Mouse (Mus musculus): ENCODE results near the gene Pakap.

The Pakap gene

DNA sequence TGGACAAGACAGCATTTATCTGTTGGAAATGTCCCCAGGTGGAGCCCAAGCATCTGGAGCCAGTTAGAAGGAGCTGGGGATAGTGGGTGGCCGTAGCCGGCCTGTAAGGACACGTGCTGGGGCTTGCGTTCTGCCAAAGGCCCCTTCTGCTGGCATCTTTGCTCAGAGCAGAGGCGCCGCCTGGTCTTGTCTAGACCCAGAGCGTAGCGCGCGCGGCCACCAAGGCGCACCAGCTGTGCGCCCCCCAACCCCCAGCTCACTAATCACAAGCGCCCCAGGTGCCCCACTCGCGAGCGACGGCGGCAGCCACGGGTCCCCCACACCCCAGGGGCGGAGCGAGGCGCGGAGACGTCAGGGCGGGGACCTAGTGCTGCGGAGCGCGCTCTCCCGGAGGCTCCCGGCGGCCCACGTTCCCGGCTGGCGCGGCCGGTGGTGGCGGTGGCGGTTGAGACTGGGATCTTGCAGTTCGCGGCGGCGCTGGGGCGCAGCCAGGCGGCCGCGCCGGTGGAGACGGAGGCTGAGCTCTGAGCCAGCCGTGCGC, at the start of gene Pakap:
Pakap (plus strand) TSS at position 514 of the 541 bp plus-strand sequence.
- peak; percentile 45 for DNase-seq (ENCODE audit: low spot score)

DNA sequence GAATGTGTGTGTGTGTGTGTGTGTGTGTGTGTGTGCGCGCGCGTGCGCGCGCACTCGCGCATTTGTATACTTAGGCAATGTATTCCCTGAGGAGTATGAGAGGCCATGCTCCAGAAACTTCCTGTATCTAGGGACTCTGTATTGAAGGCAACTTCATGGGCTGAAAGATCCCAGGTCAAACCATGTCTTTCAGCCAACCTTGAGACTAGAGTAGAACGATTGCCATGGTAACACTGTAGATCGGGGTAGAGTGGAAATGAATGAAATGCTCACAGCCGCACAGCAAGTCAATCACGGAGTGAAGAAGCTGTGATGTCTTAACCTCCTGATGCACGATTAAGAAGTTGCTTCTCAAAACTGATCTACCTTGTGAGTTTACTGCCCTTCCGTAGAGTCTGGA, 44.5 kb upstream of the Pakap start:
- DNase-seq (ENCODE audit: low spot score): no peak

DNA sequence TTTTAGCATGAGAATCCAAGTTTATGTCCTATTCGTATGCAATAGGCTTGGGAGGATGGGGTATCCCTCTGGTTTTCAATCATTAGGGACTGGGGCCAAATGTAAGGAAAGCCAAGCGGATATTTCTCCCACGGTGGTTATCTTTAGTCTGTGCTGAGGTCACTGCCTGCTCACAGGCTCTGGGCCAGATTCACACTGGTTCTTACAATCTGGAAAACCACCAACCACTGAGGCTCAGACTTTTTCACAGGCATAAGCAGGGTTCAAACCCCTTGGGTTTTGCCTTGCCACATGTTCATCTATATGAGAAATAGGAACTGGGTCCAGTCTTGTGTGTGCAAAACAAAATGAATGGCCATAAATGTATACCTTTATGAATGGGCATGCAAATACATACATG, 43.5 kb upstream of the Pakap start:
- DNase-seq (ENCODE audit: low spot score): no peak

DNA sequence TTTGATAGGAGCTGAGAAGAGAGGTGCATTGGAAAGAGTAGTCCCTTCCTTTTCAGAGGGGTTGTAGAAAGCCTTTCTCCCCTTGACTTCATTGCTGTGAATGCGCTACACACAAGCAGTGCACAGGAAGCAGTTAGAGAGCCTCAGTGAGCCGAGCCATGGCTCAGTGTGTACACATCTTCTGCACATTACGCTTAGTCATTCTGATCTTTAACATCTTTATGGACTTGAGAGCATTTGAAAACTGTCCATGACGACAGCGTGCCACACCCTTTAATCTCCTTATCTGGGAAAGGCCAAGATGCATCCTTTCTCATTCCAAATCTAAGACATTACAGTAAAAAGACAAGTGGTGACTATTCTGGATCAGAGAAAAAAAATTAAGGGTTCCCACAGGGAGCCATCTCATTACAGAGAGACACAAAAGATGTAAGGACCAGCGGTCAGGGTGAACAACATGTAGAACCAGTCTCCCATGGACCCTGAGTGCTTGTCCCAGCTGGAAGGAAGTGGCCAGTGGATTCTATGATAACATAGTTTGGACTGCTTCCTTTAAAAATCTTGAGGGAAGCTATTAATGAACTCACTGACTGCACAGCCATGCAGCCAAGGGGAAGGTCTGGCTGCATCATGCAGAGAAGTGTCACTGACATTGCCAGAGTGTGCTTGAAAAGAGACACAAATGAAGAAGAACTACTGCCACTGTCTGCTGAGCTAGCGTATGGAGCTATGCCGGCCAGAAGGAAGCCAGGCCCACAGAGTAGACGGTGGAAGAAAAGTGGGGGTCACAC, 42.6 kb upstream of the Pakap start:
- no peak for DNase-seq (ENCODE audit: low spot score)

DNA sequence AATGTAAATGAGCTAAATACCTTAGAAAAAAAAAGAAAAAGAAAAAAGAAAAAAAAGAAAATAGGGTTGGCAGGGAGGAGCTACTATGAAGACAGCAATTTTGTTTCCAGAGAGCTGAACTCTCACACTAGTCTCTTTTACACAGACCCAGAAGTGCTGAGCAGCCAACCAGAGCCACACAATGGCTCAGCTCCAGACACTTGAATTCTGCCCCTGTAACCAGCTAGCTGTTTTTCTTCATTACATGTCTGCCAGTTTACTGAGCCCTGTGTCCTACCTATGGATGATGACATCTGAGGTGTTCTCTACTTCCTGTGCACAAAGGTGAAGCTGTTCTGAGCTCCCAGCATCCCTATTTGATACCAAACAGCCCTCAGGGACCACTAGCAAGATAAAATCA, 39.7 kb upstream of the Pakap start:
- no peak for DNase-seq (ENCODE audit: low spot score)

DNA sequence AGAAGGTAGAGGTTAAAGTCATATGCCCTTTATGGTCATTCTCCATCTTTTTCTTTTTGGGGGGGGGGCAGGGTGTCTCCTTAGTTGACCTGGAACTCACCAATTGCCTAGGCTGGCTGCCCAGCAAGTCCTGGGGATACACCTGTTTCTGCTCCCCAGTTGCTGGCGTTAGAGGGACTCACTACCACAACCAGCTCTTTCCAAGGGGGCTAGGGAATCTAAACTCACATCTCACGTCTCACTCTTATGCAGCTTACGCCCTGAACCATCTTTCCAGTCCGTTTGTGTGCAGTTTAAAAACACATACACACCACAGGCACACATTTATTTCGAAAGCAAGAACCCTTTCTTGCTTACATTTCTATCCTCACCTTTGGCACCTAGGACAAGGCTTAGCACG, 34.3 kb upstream of the Pakap start:
- DNase-seq (ENCODE audit: low spot score): no peak

DNA sequence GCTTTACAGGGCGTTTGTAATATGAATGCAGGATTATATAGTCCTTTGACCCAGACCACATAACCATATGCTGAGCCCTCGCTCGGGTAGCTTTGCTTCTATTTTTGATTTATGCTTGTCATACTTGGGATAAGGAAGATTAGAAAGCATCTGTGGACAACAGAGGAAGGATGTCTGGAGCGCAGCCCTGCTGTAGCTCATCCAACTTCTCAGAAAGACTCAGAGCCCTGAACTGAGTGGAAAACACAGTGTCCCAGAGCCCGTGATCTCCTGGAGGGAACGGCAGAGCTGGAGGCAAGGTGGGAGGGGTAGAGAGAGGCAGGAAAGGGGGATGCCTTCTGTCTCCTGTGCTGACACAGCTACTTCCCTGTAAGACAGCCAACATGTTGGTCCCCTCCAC, 33.7 kb upstream of the Pakap start:
- no peak for DNase-seq (ENCODE audit: low spot score)

DNA sequence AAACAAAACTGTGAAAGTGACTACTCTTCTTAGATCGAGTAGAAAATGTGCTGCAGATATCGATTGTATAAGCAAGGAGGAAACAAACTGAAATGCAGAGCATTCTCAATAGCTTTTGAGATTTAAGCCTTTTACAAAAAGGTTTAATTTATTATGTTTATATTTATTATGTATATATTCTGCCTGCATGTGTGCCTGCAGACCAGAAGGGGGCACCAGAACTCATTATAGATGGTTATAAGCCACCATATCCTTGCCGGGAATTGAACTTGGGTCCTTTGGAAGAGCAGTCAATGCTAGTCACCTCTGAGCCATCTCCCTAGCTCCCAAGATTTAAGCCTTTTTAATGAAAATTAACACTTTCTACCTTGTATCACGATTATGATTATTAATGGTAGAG, 32.9 kb upstream of the Pakap start:
- no peak for DNase-seq (ENCODE audit: low spot score)

DNA sequence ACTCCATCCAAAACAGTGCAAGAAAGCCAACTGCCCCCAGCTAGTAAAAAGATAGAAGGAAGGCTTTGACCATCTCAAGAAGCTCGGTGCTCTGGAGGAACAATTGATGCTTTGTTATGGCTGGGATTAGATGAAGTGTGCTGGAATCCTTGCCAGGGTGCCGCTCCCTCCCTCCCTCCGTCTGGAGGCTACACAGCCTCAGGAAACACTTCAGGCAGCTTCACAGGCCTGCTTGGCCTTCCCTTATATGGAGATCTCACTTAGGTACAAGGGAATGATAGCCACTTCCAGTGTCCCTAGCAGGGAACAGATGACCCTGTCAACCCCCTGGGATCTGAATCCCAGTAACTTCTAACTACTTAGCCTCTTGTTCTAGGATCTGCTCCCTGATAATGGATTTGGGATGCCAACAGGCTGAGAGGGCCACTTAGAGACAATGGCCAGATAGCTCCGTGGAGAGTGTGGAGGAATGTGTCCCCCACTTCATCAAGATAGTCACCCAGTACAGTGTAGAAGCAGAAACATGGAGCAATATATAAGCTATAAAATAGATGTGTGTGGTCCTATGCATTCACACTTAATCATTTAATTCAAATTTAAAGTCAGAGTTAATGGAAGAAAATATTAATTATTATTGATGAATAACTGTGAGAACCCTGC, 29.8 kb upstream of the Pakap start:
- no peak for DNase-seq (ENCODE audit: low spot score)

DNA sequence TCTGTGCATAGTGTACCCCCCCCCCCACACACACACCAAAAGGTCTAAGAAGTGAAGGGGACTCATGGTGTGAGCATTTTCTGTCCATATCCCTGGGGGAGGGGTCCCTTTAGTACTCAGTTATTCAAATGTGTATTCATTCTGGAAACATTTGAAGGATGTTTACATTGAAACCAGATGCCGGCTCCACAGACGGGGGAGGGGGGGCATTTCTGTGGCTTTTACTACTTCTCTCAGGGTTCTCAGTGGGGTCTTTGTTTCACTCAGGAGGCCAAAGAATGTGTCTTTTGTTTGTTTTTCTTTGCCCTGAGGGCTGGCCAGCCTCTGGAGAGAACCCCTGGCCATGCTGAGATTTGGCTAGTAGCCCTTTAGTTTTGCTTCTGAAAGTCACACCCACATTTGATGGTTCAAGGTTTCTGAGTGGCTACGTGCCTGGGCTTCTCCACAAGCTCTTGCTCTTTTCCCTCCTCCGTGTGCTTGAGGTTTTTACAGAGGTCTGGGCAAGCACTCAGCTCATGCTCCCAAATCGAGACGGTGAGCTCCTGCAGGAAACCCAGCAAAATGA, 24.2 kb upstream of the Pakap start:
- DNase-seq (ENCODE audit: low spot score): no peak

DNA sequence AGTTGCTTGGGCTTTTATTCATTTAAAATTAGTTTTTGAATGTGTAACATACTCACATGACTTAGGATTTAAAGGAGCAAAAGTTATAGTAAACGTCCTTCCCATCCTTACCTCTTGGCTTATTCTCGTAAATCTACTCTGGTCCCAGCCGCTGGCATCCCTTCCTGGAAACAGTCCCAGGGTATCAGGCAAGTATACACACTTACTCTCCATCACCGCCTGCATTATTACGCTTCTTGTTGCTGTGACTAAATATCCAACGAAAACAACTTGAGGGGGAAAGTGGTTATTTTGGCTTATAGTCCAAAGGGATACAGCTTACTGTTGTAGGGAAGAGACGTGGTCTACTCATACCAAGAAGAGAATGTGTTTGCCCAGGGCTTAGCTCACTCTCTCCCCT, 20.2 kb upstream of the Pakap start:
- no peak for DNase-seq (ENCODE audit: low spot score)

DNA sequence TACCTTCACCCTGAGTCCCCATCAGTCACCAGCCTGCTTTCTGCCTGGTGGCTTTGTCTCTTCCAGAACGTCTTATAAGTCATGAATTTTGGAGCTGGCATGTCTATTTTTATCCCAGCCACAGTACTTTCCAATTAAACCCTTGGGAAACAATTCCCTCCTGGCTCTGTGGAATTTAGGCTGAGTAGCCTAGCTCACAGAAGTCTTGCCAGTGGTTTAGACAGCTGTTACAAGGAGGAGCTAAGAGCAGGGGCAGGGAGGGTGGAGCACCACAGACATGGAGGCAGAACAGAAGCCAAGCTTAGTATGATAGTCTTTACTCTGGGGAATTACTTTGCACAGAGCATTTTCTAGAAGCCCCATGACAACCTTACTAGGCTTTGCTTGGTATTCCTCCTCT, 17.8 kb upstream of the Pakap start:
- no peak for DNase-seq (ENCODE audit: low spot score)

DNA sequence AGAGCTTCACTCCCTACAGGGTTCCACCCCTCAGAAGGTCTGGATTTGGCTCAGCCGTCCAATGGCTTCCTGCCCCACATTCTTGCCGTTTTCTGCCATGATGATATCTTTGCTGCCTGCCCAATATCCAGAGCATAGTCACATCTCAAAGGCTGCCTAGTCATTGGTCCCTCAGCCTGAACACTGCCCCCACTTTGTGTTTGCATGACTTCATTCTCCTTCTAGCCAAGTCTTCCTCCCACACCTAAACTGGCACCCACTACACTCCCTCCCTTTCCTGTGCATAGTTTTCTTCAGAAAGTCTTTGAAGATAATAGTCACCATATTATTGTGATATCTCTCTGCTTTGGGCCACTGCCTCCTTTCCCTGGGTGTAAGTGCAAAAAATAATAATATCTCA, 10.9 kb upstream of the Pakap start:
- no peak for DNase-seq (ENCODE audit: low spot score)

DNA sequence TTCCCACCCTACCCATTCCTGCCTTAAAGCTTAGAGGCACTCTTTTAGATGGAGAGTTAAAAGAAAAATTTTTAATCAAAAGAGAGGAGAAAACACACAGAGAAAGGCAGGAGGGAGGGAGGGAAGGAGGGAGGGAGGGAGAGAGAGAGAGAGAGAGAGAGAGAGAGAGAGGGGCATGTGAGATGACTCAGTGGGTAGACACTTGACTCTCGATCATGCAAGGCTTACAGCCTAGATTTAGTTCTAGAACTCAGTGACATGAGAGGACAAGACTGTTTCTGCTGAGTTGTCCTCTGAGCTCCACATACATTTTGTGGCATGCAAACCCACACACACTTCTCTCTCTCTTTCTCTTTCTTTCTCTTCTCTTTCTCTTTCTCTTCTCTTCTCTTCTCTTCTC, 8.5 kb upstream of the Pakap start:
- no peak for DNase-seq (ENCODE audit: low spot score)

DNA sequence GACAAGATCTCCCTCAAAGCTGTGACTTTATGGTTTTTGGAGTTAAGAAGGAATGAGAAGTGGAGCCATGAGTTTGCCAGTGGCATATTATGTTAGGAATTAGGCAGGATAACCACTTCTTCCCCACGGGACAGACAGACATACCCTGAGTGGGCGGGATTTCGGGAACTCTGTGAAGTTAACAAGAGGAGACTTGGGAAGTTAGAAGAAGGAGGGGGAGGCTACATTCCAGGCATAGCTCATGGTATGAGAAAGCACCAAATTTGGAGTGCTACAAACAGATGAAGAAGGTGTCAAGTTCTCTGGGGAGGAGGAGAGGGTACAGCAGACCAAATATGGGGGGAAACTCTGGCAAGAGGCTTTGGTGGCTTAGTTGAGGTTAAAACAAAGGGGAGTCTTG, 8.0 kb upstream of the Pakap start:
- DNase-seq (ENCODE audit: low spot score): no peak

DNA sequence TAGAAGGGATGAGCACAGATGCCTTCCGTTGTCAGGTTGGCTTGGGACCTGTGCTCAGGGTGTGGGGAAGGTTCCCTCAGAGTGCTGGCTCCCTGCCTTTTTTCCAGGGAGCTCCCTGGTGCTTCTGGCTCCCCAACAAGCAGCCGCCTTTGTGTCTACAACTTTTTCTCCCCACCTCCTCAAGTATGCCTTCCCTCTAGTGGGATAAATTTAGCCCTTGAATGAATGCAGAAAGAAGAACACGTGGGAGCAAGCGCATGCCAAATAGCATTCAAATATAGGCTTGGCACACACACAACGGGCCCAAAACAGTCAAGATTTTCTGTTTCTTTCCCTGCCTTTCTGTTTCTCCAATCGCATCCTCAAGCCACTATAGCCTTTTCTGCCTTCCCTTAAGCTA, 6.9 kb upstream of the Pakap start:
- DNase-seq (ENCODE audit: low spot score): no peak

DNA sequence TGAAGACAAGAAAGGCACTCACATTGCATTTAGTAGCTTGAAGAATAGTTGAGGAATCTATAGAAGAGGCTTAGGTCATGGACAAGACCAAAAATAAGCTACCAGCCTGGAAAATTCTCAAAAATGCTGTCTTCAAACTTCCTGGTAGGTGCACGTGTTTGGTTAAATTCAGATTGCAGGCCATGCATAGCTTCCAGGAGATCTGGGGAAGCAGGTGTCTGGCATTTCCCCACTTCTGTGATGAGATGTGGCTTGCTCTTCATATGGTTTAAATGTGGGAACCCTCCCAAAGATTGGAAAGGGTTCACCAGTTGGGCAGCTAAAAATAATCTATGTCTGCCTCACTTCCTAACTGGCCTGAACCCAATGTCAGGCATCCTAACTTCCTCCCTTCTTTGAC, 2.7 kb upstream of the Pakap start:
- no peak for DNase-seq (ENCODE audit: low spot score)

DNA sequence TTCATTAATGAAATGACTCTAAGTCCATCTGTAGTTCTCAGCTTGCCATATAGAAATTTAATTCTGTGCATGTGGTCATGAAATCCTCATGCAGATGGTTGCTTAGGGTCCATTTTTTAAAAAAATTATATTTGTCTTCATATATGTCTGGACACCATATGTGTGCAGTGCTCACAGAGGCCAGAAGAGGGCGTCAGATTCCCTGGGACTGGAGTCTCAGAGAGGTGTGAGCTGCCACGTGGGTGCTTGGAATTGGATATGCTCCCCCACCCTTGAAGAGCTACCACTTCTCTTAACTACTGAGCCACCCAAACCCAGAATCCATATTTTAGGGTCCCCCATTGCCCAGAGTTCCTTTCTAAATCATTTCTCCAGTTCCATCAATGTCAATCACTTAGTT, 2.2 kb upstream of the Pakap start:
- no peak for DNase-seq (ENCODE audit: low spot score)

DNA sequence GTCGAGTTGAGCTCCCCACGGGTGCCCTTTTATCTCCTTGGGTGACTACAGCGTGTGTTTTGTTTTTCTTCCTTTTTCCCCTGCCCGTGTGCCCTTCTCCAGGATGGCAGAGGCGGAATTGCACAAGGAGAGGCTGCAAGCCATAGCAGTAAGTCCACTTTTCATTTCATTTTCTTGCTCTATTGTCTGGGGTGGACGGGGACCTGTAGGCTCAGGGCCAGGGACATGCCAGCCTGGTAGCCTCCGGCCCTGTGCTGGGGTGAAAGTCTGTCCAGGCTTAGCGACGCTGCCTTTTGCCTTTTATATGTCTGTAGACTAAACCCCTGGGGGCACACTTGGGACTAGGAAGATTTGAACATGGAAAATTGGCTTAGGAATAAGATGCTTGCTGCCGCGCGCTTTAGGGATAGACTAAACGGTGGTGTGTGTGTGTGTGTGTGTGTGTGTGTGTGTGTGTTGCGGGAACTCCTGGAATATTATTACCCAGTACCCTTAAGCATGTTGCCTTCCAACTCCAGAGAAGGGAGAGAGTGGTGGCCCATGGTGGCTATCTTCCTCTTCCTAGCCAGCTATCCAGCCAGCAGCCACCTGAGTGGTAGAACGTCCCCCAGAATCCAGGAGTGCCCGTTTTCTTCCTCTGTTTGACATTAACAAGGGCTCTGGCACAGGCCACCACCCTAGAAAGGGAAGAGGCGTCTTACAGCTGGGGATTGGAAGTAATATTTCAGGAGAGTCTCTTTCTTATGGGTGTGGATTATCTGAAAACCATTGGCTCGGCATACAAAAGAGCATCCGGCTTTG, 489 bp downstream of the Pakap start:
- no peak for DNase-seq (ENCODE audit: low spot score)

DNA sequence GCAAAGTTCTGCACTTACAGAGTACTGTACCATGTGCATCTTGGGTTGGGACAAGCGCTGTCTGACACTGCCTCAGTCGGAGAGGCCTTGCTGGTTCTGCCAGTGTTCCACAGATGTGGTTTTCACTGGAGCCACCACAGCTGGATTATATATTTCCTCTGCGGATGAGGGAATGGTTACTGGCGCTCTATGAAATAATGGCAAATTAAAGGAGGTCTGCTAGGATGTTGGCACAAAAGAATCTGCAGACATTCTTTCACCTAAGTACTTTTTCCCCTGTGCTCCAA, 1.0 kb downstream of the Pakap start:
- no peak for DNase-seq (ENCODE audit: low spot score)

DNA sequence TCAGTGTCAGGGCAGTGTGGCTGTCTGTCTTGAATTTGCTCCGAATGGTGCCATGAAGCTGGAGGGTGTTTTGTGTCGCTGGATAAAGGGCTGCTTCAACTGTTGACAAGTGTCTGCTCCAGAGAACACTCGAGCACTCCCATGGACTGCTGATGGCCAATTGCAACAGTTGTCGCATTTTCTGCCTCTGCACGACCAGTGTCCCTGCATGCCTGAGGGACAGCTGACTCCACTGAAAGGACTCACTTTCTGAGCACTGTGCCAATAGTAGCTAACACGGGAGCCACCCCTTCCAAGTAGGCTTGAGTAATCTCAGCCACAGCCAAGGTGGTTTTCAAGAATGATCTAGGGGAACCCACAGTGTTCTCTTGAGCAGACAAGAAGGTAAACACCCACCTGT, 1.7 kb downstream of the Pakap start:
- no peak for DNase-seq (ENCODE audit: low spot score)

DNA sequence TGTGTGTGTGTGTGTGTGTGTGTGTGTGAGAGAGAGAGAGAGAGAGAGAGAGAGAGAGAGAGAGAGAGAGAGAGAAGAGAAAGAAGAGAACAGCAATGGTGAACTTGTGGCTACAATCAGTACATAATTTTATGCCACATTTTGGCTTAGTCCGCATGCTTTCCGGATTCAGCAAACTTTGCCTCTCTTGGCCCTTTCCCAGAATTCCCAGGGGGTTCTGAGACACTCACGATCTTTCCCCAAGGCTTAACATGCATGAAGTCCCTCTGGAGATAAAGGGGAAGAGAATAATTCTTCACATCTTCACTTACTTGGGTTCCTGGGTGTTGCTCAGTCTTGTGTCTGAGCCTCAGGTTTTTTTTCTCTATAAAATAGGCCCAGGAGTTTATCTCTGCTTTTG, 2.2 kb downstream of the Pakap start:
- DNase-seq (ENCODE audit: low spot score): no peak

DNA sequence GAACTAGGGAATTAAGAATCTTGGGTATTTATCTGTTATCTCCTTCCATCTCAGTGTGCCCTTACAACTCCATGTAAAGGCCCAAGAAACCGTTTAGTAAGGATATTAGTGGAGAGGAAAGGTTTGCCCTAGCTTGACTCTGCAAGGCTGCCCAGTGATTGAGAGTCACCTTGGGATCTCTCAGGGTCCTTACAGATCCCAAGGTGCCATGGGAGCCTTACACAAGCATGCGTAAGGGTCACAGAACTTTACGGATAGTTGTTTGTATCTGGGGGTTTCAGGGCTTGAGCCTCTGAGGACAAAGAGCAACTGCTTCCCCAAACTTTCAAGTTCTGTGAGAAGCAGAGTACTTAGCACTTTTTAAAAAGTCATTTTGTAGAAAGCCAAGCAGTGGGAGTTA, 6.2 kb downstream of the Pakap start:
- DNase-seq (ENCODE audit: low spot score): no peak

Measured in ovary, postnatal 14 days (tissue).